Mouse (Mus musculus): ENCODE measurements at regions not wholly inside any gene's neighbourhood (a gene's known extent, or its start where the extent isn't known, plus 50 kb on each side); places are given as distances from the start of the nearest gene placed in this dataset.

DNA sequence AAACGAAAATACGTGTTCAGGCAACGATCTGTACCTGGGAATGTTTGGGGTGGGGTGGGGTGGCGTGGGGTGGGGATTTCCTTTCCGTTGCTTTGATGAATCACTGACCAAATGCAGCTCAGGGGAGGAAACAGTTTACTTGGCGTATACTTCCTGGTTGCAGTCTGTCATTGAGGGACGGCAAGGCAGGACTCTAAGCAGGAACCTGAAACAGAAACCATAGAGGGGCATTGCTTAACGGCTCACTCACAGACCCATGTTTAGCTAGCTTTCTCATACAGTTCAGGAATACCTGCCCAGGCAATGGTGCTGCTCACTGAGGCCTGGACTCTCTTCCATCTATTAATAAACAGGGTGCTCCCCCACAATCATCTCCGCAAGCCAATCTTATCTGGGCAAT, 55.1 kb upstream of the Smox start:
- no peaks in the 10 kb centered on the region for H3K36me3 ChIP-seq (ENCODE audit: control insufficient read depth, insufficient read depth, low read length)
- WGBS: 88% methylated on average over 9 of the region's 9 CpGs
- no peak overlapping the region for H3K27ac ChIP-seq (ENCODE audit: low read depth, low read length)
- H3K4me1 ChIP-seq (replicated peaks; ENCODE audit: control insufficient read depth, insufficient read depth, low read length): no peaks in the 10 kb centered on the region
- H3K27me3 ChIP-seq (ENCODE audit: control insufficient read depth, insufficient read depth, low read length): no peaks in the 10 kb centered on the region
- H3K4me2 ChIP-seq (ENCODE audit: low read depth, low read length, severe bottlenecking): no peak overlapping the region
- H3K9me3 ChIP-seq (ENCODE audit: control insufficient read depth, low read length): no peaks in the 10 kb centered on the region
- DNase-seq (ENCODE audit: low spot score): no peak
- no peak overlapping the region for H3K9ac ChIP-seq (ENCODE audit: low read length)
- ATAC-seq (replicated peaks; ENCODE audit: low FRiP score): no peak
- H3K4me3 ChIP-seq (ENCODE audit: low read depth, low read length): no peak overlapping the region

- Histone ChIP-seq H3K4me2 (ENCODE audit: low read depth, low read length, severe bottlenecking) (no peak overlapping the region), H3K4me3 (ENCODE audit: low read depth, low read length) (no peak overlapping the region), H3K9ac (ENCODE audit: low read length) (no peak overlapping the region), H3K9me3 (ENCODE audit: control insufficient read depth, low read length) (no peaks in the 10 kb centered on the region), H3K27me3 (ENCODE audit: control insufficient read depth, insufficient read depth, low read length) (no peaks in the 10 kb centered on the region), H3K4me1 (replicated peaks; ENCODE audit: control insufficient read depth, insufficient read depth, low read length) (no peaks in the 10 kb centered on the region), H3K36me3 (ENCODE audit: control insufficient read depth, insufficient read depth, low read length) (no peaks in the 10 kb centered on the region), H3K27ac (ENCODE audit: low read depth, low read length) (no peak overlapping the region)
- DNase-seq (ENCODE audit: low spot score) (no peak), ATAC-seq (replicated peaks; ENCODE audit: low FRiP score) (no peak)
- WGBS: 89% methylated on average over 4 of the region's 4 CpGs
Observed at GRCm38 (mm10) chr2:131430474-131430873, 60.8 kb upstream of the Smox start.

DNA sequence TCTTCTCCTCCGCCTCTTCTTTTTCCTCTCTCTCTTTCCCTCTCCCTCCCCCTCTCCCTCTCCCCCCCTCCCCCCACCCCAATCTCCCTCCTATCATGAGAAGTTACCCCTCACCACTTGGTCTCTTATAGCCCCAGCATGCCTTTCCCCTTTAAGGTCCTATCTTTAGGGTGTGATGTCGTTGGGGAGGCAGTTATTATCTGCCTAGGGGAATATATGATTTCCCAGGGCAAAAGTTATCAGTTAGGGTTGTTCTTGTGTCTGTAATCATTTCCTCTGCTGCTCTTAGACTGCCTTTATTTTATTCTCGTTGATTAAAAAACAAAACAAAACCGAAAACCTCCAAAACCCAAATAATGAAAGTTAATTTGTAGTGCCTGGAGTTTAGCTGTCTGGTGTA, 63.2 kb upstream of the Smox start:
- H3K27me3 ChIP-seq (ENCODE audit: control insufficient read depth, insufficient read depth, low read length): no peaks in the 10 kb centered on the region
- H3K9ac ChIP-seq (ENCODE audit: low read length): no peak overlapping the region
- H3K4me3 ChIP-seq (ENCODE audit: low read depth, low read length): no peak overlapping the region
- H3K4me1 ChIP-seq (replicated peaks; ENCODE audit: control insufficient read depth, insufficient read depth, low read length): no peaks in the 10 kb centered on the region
- WGBS: 82% methylated on average over 4 of the region's 4 CpGs
- DNase-seq (ENCODE audit: low spot score) (no peak), ATAC-seq (replicated peaks; ENCODE audit: low FRiP score) (no peak)
- no peak overlapping the region for H3K27ac ChIP-seq (ENCODE audit: low read depth, low read length)
- no peak overlapping the region for H3K4me2 ChIP-seq (ENCODE audit: low read depth, low read length, severe bottlenecking)
- no peaks in the 10 kb centered on the region for H3K9me3 ChIP-seq (ENCODE audit: control insufficient read depth, low read length)
- no peaks in the 10 kb centered on the region for H3K36me3 ChIP-seq (ENCODE audit: control insufficient read depth, insufficient read depth, low read length)

DNA sequence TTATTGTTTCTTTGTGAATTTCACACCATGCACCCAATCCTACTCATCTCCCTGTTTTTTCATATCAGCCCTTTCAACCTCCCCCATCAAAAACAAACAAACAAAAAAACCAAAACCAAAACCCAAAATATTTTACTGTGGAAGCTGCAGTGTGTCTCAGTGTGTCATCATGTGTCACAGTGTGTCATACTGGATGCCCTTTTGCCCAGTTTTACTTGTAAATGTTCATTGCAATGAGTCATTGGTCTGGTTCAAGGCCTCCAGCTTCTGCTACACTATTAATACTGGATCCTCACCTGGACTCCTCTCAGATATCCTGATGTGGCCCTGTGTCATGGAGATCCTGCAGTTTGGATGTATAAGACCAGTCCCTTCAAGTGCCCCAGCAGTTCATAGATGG, 64.4 kb upstream of the Smox start:
- no peak for ATAC-seq (replicated peaks; ENCODE audit: low FRiP score)
- no peaks in the 10 kb centered on the region for H3K9me3 ChIP-seq (ENCODE audit: control insufficient read depth, low read length)
- H3K27ac ChIP-seq (ENCODE audit: low read depth, low read length): no peak overlapping the region
- H3K4me2 ChIP-seq (ENCODE audit: low read depth, low read length, severe bottlenecking): no peak overlapping the region
- H3K36me3 ChIP-seq (ENCODE audit: control insufficient read depth, insufficient read depth, low read length): no peaks in the 10 kb centered on the region
- no peaks in the 10 kb centered on the region for H3K27me3 ChIP-seq (ENCODE audit: control insufficient read depth, insufficient read depth, low read length)
- H3K4me3 ChIP-seq (ENCODE audit: low read depth, low read length): no peak overlapping the region
- H3K4me1 ChIP-seq (replicated peaks; ENCODE audit: control insufficient read depth, insufficient read depth, low read length): no peaks in the 10 kb centered on the region
- H3K9ac ChIP-seq (ENCODE audit: low read length): no peak overlapping the region
- no peak for DNase-seq (ENCODE audit: low spot score)

DNA sequence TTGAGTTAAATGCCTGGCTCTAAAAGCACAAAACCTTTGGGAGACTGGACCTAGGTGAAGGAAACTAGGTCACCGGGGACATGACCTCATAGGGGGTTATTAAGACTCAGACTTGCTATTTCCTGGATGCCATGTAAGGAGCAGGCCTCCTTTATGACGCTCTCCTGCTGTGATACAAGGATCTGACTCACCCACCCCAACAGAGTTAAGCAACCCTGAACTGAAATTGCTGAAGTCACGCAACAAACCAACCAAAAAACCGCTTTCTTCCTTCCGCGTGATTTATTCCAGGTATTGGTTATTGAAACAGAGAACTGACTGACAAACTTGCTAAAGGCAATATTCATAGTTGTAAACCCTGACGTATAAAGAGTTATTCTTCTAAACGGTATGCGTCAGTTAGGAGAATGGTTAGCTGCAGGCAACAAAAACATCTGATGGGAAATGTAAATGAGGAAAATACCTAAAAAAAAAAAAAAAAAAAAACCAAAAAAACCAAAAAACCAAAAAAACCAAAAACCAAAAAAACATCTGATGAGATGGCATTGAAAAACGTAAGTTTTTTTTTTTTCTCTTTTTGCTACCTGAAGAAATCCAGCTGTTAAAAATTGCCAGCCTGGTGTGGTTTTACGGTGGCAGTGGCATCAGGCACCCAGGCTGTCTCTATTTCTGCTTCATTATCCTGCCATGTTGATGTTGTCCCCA, 67.5 kb upstream of the Smox start:
- WGBS: 83% methylated on average over 11 of the region's 11 CpGs
- no peak for DNase-seq (ENCODE audit: low spot score)
- Histone ChIP-seq H3K36me3 (ENCODE audit: control insufficient read depth, insufficient read depth, low read length) (no peaks in the 10 kb centered on the region), H3K9me3 (ENCODE audit: control insufficient read depth, low read length) (no peaks in the 10 kb centered on the region), H3K27me3 (ENCODE audit: control insufficient read depth, insufficient read depth, low read length) (no peaks in the 10 kb centered on the region), H3K27ac (ENCODE audit: low read depth, low read length) (no peak overlapping the region), H3K9ac (ENCODE audit: low read length) (no peak overlapping the region), H3K4me3 (ENCODE audit: low read depth, low read length) (no peak overlapping the region), H3K4me1 (replicated peaks; ENCODE audit: control insufficient read depth, insufficient read depth, low read length) (no peaks in the 10 kb centered on the region), H3K4me2 (ENCODE audit: low read depth, low read length, severe bottlenecking) (no peak overlapping the region)
- no peak for ATAC-seq (replicated peaks; ENCODE audit: low FRiP score)

GRCm38 (mm10) chr2:131422907-131423445, 68.3 kb upstream of the Smox start:
- H3K27ac ChIP-seq (ENCODE audit: low read depth, low read length): no peak overlapping the region
- no peaks in the 10 kb centered on the region for H3K4me1 ChIP-seq (replicated peaks; ENCODE audit: control insufficient read depth, insufficient read depth, low read length)
- peak overlapping the region; percentile 44 for H3K4me3 ChIP-seq (ENCODE audit: low read depth, low read length)
- ATAC-seq (replicated peaks; ENCODE audit: low FRiP score) (peak; percentile 86), DNase-seq (ENCODE audit: low spot score) (peak; percentile 74)
- H3K27me3 ChIP-seq (ENCODE audit: control insufficient read depth, insufficient read depth, low read length): no peaks in the 10 kb centered on the region
- peak overlapping the region; percentile 48; the same call in 1 of the 2 replicates for H3K9ac ChIP-seq (ENCODE audit: low read length)
- H3K36me3 ChIP-seq (ENCODE audit: control insufficient read depth, insufficient read depth, low read length): no peaks in the 10 kb centered on the region
- no peaks in the 10 kb centered on the region for H3K9me3 ChIP-seq (ENCODE audit: control insufficient read depth, low read length)
- WGBS: 2% methylated on average over 13 of the region's 13 CpGs
- peak overlapping the region; percentile 65 for H3K4me2 ChIP-seq (ENCODE audit: low read depth, low read length, severe bottlenecking)

GRCm38 (mm10) chr2:131418130-131418529, 65.4 kb upstream of the Rnf24 start:
- Histone ChIP-seq H3K9ac (ENCODE audit: low read length) (no peak overlapping the region), H3K4me3 (ENCODE audit: low read depth, low read length) (no peak overlapping the region), H3K4me1 (replicated peaks; ENCODE audit: control insufficient read depth, insufficient read depth, low read length) (no peaks in the 10 kb centered on the region), H3K36me3 (ENCODE audit: control insufficient read depth, insufficient read depth, low read length) (no peaks in the 10 kb centered on the region), H3K4me2 (ENCODE audit: low read depth, low read length, severe bottlenecking) (no peak overlapping the region), H3K27ac (ENCODE audit: low read depth, low read length) (no peak overlapping the region), H3K27me3 (ENCODE audit: control insufficient read depth, insufficient read depth, low read length) (no peaks in the 10 kb centered on the region), H3K9me3 (ENCODE audit: control insufficient read depth, low read length) (no peaks in the 10 kb centered on the region)
- 83% methylated on average over 7 of the region's 7 CpGs for WGBS
- DNase-seq (ENCODE audit: low spot score) (no peak), ATAC-seq (replicated peaks; ENCODE audit: low FRiP score) (no peak)

DNA sequence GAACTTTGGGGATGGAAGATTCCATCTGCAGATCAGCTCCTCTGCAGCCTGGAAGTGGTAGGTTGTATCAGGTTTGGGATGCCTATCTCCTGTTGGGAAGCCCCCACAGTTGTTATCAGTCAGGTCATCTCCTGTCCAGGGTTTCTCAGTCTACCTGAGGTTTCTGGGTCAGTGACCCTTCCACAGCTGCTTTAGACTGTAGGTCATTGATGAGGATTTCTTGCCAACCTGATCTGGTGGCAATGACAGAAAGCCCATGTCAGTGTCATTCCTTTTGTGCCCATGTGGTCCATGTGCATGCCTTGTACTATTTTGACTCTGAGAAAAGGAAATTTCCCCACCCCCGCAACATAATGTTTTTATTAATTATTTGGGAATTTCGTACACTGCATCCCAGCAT, 64.8 kb upstream of the Rnf24 start:
- no peaks in the 10 kb centered on the region for H3K27me3 ChIP-seq (ENCODE audit: control insufficient read depth, insufficient read depth, low read length)
- ATAC-seq (replicated peaks; ENCODE audit: low FRiP score): no peak
- no peaks in the 10 kb centered on the region for H3K4me1 ChIP-seq (replicated peaks; ENCODE audit: control insufficient read depth, insufficient read depth, low read length)
- DNase-seq (ENCODE audit: low spot score): no peak
- no peak overlapping the region for H3K4me2 ChIP-seq (ENCODE audit: low read depth, low read length, severe bottlenecking)
- H3K9ac ChIP-seq (ENCODE audit: low read length): no peak overlapping the region
- no peaks in the 10 kb centered on the region for H3K9me3 ChIP-seq (ENCODE audit: control insufficient read depth, low read length)
- H3K4me3 ChIP-seq (ENCODE audit: low read depth, low read length): no peak overlapping the region
- H3K36me3 ChIP-seq (ENCODE audit: control insufficient read depth, insufficient read depth, low read length): no peaks in the 10 kb centered on the region
- H3K27ac ChIP-seq (ENCODE audit: low read depth, low read length): no peak overlapping the region
- WGBS: 87% methylated on average over 2 of the region's 2 CpGs

DNA sequence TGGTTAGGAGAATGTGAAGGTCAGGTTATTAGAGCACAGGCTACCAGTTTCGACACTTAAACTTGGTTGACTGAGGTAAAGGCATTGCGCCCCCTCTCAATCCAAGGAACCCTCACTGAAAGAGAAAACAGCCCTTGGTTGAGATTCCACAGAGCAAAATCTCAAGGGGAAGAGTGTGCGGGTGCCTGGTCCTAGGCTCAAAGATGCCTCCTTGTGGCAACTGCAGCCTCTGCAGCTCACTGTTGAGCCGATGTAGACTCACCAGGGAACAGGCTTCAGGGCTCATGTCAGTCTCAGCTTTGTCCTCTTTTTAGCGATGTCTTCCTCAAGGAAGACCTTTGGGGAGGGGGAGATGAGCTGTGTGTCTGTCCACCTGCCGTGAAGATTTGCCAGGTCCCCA, 63.8 kb upstream of the Rnf24 start:
- 44% methylated on average over 6 of the region's 6 CpGs for WGBS
- H3K4me1 ChIP-seq (replicated peaks; ENCODE audit: control insufficient read depth, insufficient read depth, low read length): no peaks in the 10 kb centered on the region
- no peak for ATAC-seq (replicated peaks; ENCODE audit: low FRiP score)
- no peak overlapping the region for H3K4me2 ChIP-seq (ENCODE audit: low read depth, low read length, severe bottlenecking)
- H3K27ac ChIP-seq (ENCODE audit: low read depth, low read length): no peak overlapping the region
- no peaks in the 10 kb centered on the region for H3K36me3 ChIP-seq (ENCODE audit: control insufficient read depth, insufficient read depth, low read length)
- H3K9ac ChIP-seq (ENCODE audit: low read length): no peak overlapping the region
- no peak overlapping the region for H3K4me3 ChIP-seq (ENCODE audit: low read depth, low read length)
- no peaks in the 10 kb centered on the region for H3K9me3 ChIP-seq (ENCODE audit: control insufficient read depth, low read length)
- DNase-seq (ENCODE audit: low spot score): peak; percentile 65
- no peaks in the 10 kb centered on the region for H3K27me3 ChIP-seq (ENCODE audit: control insufficient read depth, insufficient read depth, low read length)
